Mouse (Mus musculus): ENCODE measurements around the gene 1700020N15Rik. TPM values are rescaled to one million over a fixed set of nuclear protein-coding genes. Genes with fewer than 3 reads are reported as not detected.
"Not testable (repeated sequence)": the region's sequence is repeated elsewhere in the genome, so short reads cannot be mapped to it uniquely, and the experiment has no call there.

1700020N15Rik gene
- 0.25 TPM in 1 of 2 replicates, not detected in the other for polyA plus RNA-seq (2016; fragmentation: Nextera tagmentation; extraction: Ambion mirVana)

DNA sequence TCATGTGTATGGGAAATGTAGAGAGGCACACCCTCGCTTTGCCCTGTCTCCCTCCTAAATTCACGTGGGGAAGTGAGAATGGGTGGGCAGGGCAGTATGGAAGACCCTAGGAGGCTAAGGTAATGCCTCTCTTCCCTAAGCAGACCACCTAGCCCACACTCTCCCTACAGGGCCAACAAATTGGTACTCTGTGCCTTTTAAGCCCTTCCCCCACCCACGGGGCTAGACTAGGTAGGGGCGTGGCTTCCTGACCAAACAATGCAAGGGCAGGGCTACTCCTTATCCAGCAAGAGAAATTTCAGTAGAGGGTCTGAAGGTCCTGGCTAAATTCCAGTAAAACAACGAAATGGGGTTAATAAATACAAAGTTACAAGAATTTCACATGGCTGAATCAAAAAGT, at the start of gene 1700020N15Rik:
Gene 1700020N15Rik (plus strand): TSS at position 301 of the 400 bp plus-strand sequence.
- not testable (repeated sequence) for H3K27ac ChIP-seq (replicated peaks); H3K36me3 ChIP-seq; H3K4me3 ChIP-seq; H3K27me3 ChIP-seq (ENCODE audit: low read depth, poor library complexity, severe bottlenecking); H3K9me3 ChIP-seq (replicated peaks); H3K4me1 ChIP-seq; DNase-seq (ENCODE audit: low spot score)
- 70% methylated on average over 5 of the region's 5 CpGs for WGBS

DNA sequence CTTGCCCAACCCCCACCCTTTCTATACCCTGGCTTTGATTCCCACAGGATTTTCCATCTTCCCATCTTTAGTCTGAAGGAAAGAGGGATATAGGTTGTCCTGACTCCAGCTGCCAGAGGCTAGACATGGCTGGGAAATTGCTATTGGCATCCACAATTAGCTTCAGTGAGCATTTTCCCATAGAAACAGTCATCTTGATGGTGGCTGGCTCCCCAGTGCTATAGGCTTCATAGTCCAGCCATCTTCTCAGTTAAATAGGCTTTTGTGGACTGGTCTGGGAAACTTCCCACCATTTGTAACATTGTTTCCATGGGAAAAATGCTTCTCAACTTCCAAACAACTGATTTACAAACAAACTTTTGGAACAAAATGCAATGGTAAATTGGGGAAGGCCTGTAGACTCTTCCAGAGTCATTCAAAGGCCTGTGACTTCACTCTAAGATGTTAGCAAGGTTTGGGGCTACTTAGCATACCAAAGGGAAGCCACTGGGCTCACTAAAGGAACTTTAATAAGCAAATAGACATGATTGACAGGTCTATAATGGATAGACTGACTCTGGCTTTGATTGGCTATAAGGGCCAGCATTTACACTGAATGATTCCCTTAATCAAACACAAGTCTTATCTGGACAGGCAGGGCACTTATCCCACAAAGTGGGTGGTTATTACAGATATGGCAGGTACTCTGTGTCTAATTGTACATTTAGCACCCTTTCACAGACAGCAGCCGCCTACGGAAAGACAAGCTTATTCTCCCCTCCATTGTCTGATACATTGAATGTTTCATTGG, 31.9 kb downstream of the 1700020N15Rik start:
- Histone ChIP-seq H3K27me3 (ENCODE audit: low read depth, poor library complexity, severe bottlenecking) (no peaks in the 10 kb centered on the region), H3K27ac (replicated peaks) (no peak overlapping the region), H3K9me3 (replicated peaks) (no peaks in the 10 kb centered on the region), H3K4me3 (no peak overlapping the region), H3K36me3 (no peaks in the 10 kb centered on the region), H3K4me1 (peaks cover 12% of the 10 kb centered on the region)
- peak; percentile 11 for DNase-seq (ENCODE audit: low spot score)
- WGBS: 54% methylated on average over 2 of the region's 2 CpGs

Measured in midbrain, embryonic 10.5 days (tissue).